Mouse (Mus musculus) kidney, adult 9 months (tissue): ENCODE measurements at regions not wholly inside any gene's neighbourhood (a gene's known extent, or its start where the extent isn't known, plus 50 kb on each side); places are given as distances from the start of the nearest gene placed in this dataset.
A peak's percentile ranks its signal among the peaks of the same experiment; 100 is the strongest.

ENCODE experiments used
- DNase-seq: peaks from one replicate; pipeline ENCODE4 v3.0.0; 2022

GRCm38 (mm10) chr6:84434532-84434931 lies 159.2 kb downstream of the Cyp26b1 start:
- no peak for DNase-seq

- DNase-seq = no peak
These were observed 162.1 kb downstream of the Cyp26b1 start for GRCm38 (mm10) chr6:84431622-84431955.

GRCm38 (mm10) chr6:84430925-84431621 lies 162.6 kb downstream of the Cyp26b1 start:
- no peak for DNase-seq

- no peak for DNase-seq
These were observed 163.6 kb downstream of the Cyp26b1 start for GRCm38 (mm10) chr6:84430146-84430545.

- no peak for DNase-seq
These were observed 164.5 kb downstream of the Cyp26b1 start for GRCm38 (mm10) chr6:84429247-84429646.

GRCm38 (mm10) chr6:84426691-84427090 lies 167.0 kb downstream of the Cyp26b1 start:
- no peak for DNase-seq

GRCm38 (mm10) chr6:84425823-84426222 lies 167.9 kb downstream of the Cyp26b1 start:
- peak; percentile 13 for DNase-seq

GRCm38 (mm10) chr6:84422946-84423345 lies 170.8 kb downstream of the Cyp26b1 start:
- no peak for DNase-seq

GRCm38 (mm10) chr6:84419691-84420090 lies 174.0 kb downstream of the Cyp26b1 start:
- DNase-seq = no peak

- no peak for DNase-seq
These were observed 174.4 kb downstream of the Cyp26b1 start for GRCm38 (mm10) chr6:84419281-84419680.

GRCm38 (mm10) chr6:84416992-84417636 lies 176.6 kb downstream of the Cyp26b1 start:
- no peak for DNase-seq

GRCm38 (mm10) chr6:84414400-84414799 lies 179.3 kb downstream of the Cyp26b1 start:
- DNase-seq = no peak

- no peak for DNase-seq
These were observed 183.7 kb downstream of the Cyp26b1 start for GRCm38 (mm10) chr6:84409863-84410513.

- no peak for DNase-seq
These were observed 185.2 kb downstream of the Cyp26b1 start for GRCm38 (mm10) chr6:84408513-84408912.

- peak; percentile 55 for DNase-seq
These were observed 185.9 kb downstream of the Cyp26b1 start for GRCm38 (mm10) chr6:84407773-84408172.

GRCm38 (mm10) chr6:84404695-84405094 lies 189.0 kb downstream of the Cyp26b1 start:
- DNase-seq = peak; percentile 9

- DNase-seq = no peak
These were observed 191.3 kb downstream of the Cyp26b1 start for GRCm38 (mm10) chr6:84402431-84402830.

GRCm38 (mm10) chr6:84394496-84395090 lies 199.1 kb downstream of the Cyp26b1 start:
- DNase-seq = peak; percentile 11

- no peak for DNase-seq
These were observed 200.0 kb downstream of the Cyp26b1 start for GRCm38 (mm10) chr6:84393519-84394231.

GRCm38 (mm10) chr6:84392752-84393511 lies 200.8 kb downstream of the Cyp26b1 start:
- no peak for DNase-seq

GRCm38 (mm10) chr6:84391016-84391415 lies 202.7 kb downstream of the Cyp26b1 start:
- DNase-seq = no peak

GRCm38 (mm10) chr6:84385696-84386095 lies 208.0 kb downstream of the Cyp26b1 start:
- DNase-seq = peak; percentile 45
